Mouse (Mus musculus): ENCODE measurements around the gene Snrnp70.

Gene Snrnp70

DNA sequence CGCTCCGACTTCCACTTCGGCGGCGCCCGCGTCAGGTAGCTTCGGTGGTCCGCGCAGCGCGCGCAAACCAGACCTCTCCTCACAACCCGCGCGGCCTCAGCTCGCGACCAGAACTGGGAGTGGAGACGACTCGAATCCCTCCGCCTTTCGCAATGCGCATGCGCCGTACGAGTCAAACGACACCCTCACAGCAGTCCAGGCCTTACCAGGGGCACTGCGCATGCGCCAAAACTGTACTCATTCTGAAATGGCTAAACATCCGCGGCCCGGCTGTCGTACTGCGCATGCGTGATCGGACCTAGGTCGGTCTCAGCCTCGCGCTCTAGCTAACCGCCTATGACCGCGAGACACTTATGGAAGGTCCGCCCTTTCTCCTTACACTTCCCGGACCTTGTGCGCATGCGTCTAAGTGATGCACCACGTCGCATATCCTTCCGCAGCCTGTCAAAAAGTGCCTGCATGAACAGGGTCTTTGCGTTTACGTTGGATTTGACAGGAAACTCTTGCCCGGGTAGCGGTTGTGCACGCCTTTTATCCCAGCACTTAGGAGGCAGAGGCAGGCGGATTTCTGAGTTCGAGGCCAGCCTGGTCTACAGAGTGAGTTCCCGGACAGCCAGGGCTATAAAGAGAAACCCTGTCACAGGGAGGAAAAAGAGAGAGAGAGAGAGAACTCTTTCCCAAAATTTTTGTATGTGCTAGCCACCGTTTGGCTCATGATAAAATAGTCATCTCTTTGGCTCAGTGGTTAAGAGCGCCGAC lies at the start of gene Snrnp70:
Gene Snrnp70 (minus strand): TSS at position 165 of the 759 bp plus-strand sequence.
- peaks cover 38% of the 10 kb centered on the region for H3K36me3 ChIP-seq (ENCODE audit: insufficient read depth, low read length)
- no peak for TF ChIP-seq NANOG (IDR thresholded peaks at IDR 0.05; ENCODE audit: borderline replicate concordance, low read length)
- TF ChIP-seq POU5F1 (IDR thresholded peaks at IDR 0.05; ENCODE audit: borderline replicate concordance, low read length), result no peak
- no peak for TF ChIP-seq CTCF (conservative IDR thresholded peaks at IDR 0.05; ENCODE audit: low read length)
- H3K9me3 ChIP-seq (ENCODE audit: low read length), result no peaks in the 10 kb centered on the region
- H3K4me1 ChIP-seq (replicated peaks; ENCODE audit: low read depth, low read length), result peaks cover 42% of the 10 kb centered on the region
- peak within 1 kb of the TSS; percentile 89 for H3K4me3 ChIP-seq (replicated peaks; ENCODE audit: low read length)
- no peaks in the 10 kb centered on the region for H3K27me3 ChIP-seq (ENCODE audit: insufficient read depth, low read length)

- TF ChIP-seq POU5F1 (IDR thresholded peaks at IDR 0.05; ENCODE audit: borderline replicate concordance, low read length), result no peak
- no peaks in the 10 kb centered on the region for H3K9me3 ChIP-seq (ENCODE audit: low read length)
- peaks cover 72% of the 10 kb centered on the region for H3K4me1 ChIP-seq (replicated peaks; ENCODE audit: low read depth, low read length)
- peaks cover 55% of the 10 kb centered on the region for H3K36me3 ChIP-seq (ENCODE audit: insufficient read depth, low read length)
- H3K4me3 ChIP-seq (replicated peaks; ENCODE audit: low read length), result no peak overlapping the region
- no peaks in the 10 kb centered on the region for H3K27me3 ChIP-seq (ENCODE audit: insufficient read depth, low read length)
Observed at GRCm38 (mm10) chr7:45443526-45444420, 48.2 kb upstream of the Snrnp70 start.

DNA sequence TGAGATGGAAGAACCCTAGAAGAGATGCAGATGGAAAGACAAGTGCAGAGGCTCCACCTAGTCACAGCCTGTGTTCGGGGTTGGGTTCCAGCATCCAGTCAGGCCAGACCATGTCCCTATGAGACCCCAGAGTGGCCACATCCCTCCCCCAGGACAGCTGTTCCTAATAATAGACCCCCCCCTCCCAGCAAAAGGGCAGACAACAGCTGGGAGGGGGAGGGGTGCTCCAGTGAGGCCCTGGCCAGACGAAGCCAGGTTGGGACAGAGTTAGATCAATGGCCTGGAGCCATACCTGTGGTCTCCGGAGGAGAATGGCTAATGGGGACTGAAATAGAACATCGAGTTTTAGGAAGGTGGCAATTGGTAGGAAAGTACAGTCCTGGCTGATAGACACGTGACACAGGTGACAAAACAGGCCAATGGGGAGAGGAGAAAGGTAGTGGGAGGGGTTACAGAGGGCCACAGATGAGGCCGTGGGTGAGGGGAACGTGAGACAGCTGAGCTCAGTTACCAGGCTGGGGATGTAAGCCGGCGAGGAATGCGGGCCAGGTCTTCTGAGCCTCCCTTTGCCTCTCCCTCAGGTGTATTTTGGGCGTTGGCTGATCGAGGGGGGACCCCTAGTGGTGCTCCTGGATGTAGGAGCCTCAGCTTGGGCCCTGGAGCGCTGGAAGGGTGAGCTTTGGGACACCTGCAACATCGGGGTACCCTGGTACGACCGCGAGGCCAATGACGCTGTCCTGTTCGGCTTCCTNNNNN lies 42.2 kb upstream of the Snrnp70 start, which contains the start of gene Ruvbl2:
Gene Ruvbl2 (minus strand): TSS at position 576 of the 756 bp plus-strand sequence.
- TF ChIP-seq POU5F1 (IDR thresholded peaks at IDR 0.05; ENCODE audit: borderline replicate concordance, low read length) (no peak), CTCF (conservative IDR thresholded peaks at IDR 0.05; ENCODE audit: low read length) (peak; percentile 19; the same call in 1 of the 2 replicates)
- H3K4me1 ChIP-seq (replicated peaks; ENCODE audit: low read depth, low read length), result peaks cover 78% of the 10 kb centered on the region
- peak within 1 kb of the TSS; percentile 80 for H3K4me3 ChIP-seq (replicated peaks; ENCODE audit: low read length)
- H3K9me3 ChIP-seq (ENCODE audit: low read length), result no peaks in the 10 kb centered on the region
- peaks cover 22% of the 10 kb centered on the region for H3K36me3 ChIP-seq (ENCODE audit: insufficient read depth, low read length)
- H3K27me3 ChIP-seq (ENCODE audit: insufficient read depth, low read length), result no peaks in the 10 kb centered on the region

DNA sequence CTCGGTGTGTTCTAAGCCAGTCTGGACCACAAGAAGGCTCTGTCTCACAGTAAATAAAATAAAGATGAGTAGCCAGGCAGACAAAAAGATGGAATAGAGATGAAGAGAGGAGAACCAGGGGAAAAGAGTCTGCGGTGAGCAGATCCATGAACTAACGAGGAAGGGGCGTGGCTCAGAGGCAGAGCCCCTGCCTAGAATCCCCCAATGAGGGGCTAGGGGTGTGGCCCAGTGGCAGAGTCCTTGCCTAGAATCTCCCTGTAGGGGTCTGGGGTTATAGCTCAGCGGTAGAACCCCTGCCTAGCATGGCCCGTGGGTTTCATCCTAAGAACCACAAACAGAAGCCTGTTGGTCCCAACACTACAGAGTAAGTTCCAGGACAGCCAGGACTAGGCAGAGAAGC lies 41.5 kb upstream of the Snrnp70 start:
- Histone ChIP-seq H3K4me3 (replicated peaks; ENCODE audit: low read length) (peak overlapping the region; percentile 80), H3K36me3 (ENCODE audit: insufficient read depth, low read length) (peaks cover 23% of the 10 kb centered on the region), H3K4me1 (replicated peaks; ENCODE audit: low read depth, low read length) (peaks cover 80% of the 10 kb centered on the region), H3K9me3 (ENCODE audit: low read length) (no peaks in the 10 kb centered on the region), H3K27me3 (ENCODE audit: insufficient read depth, low read length) (no peaks in the 10 kb centered on the region)
- no peak for TF ChIP-seq CTCF (conservative IDR thresholded peaks at IDR 0.05; ENCODE audit: low read length)
- TF ChIP-seq POU5F1 (IDR thresholded peaks at IDR 0.05; ENCODE audit: borderline replicate concordance, low read length), result no peak
- no peak for TF ChIP-seq NANOG (IDR thresholded peaks at IDR 0.05; ENCODE audit: borderline replicate concordance, low read length)

DNA sequence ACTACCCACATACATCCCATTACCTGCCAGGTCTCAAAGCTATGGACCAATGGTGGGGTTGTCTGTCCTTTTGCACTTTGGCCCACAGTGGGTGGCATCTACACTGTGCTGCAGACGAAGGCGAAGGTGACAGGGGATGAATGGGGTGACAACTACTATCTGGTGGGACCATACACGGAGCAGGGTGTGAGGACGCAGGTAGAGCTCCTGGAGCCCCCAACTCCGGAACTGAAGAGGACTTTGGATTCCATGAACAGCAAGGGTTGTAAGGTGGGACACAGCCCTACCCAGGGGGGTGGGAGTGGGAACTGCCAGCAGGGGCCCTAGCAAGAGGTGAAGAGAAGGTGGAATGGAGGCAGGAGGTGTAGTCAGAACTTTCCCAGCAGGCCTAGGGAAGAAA lies 40.9 kb upstream of the Snrnp70 start:
- no peaks in the 10 kb centered on the region for H3K27me3 ChIP-seq (ENCODE audit: insufficient read depth, low read length)
- H3K4me1 ChIP-seq (replicated peaks; ENCODE audit: low read depth, low read length), result peaks cover 82% of the 10 kb centered on the region
- peak overlapping the region; percentile 80; the same call in 1 of the 2 replicates for H3K4me3 ChIP-seq (replicated peaks; ENCODE audit: low read length)
- H3K9me3 ChIP-seq (ENCODE audit: low read length), result no peaks in the 10 kb centered on the region
- TF ChIP-seq POU5F1 (IDR thresholded peaks at IDR 0.05; ENCODE audit: borderline replicate concordance, low read length) (no peak), CTCF (conservative IDR thresholded peaks at IDR 0.05; ENCODE audit: low read length) (no peak)
- H3K36me3 ChIP-seq (ENCODE audit: insufficient read depth, low read length), result peaks cover 25% of the 10 kb centered on the region

GRCm38 (mm10) chr7:45435038-45435437 lies 39.5 kb upstream of the Snrnp70 start:
- TF ChIP-seq NANOG (IDR thresholded peaks at IDR 0.05; ENCODE audit: borderline replicate concordance, low read length) (no peak), CTCF (conservative IDR thresholded peaks at IDR 0.05; ENCODE audit: low read length) (no peak), POU5F1 (IDR thresholded peaks at IDR 0.05; ENCODE audit: borderline replicate concordance, low read length) (no peak)
- no peaks in the 10 kb centered on the region for H3K9me3 ChIP-seq (ENCODE audit: low read length)
- peaks cover 89% of the 10 kb centered on the region for H3K4me1 ChIP-seq (replicated peaks; ENCODE audit: low read depth, low read length)
- no peaks in the 10 kb centered on the region for H3K27me3 ChIP-seq (ENCODE audit: insufficient read depth, low read length)
- H3K36me3 ChIP-seq (ENCODE audit: insufficient read depth, low read length), result peaks cover 38% of the 10 kb centered on the region
- H3K4me3 ChIP-seq (replicated peaks; ENCODE audit: low read length), result peak overlapping the region; percentile 82

- Histone ChIP-seq H3K4me3 (replicated peaks; ENCODE audit: low read length) (peak within 1 kb of the TSS; percentile 96), H3K4me1 (replicated peaks; ENCODE audit: low read depth, low read length) (peaks cover 89% of the 10 kb centered on the region), H3K36me3 (ENCODE audit: insufficient read depth, low read length) (peaks cover 45% of the 10 kb centered on the region), H3K9me3 (ENCODE audit: low read length) (no peaks in the 10 kb centered on the region), H3K27me3 (ENCODE audit: insufficient read depth, low read length) (no peaks in the 10 kb centered on the region)
- no peak for TF ChIP-seq POU5F1 (IDR thresholded peaks at IDR 0.05; ENCODE audit: borderline replicate concordance, low read length)
- TF ChIP-seq CTCF (conservative IDR thresholded peaks at IDR 0.05; ENCODE audit: low read length), result peak; percentile 96
Observed at GRCm38 (mm10) chr7:45434203-45435015, 38.9 kb upstream of the Snrnp70 start, which contains the start of gene Gys1. Gene Gys1 (plus strand): TSS chr7:45434844.
